Mouse (Mus musculus): Measurements from ENCODE around the gene Alox8. TPM values are rescaled to one million over a fixed set of nuclear protein-coding genes. Genes with fewer than 3 reads are reported as not detected.
A peak's percentile ranks its signal among the peaks of the same experiment; 100 is the strongest.

The Alox8 gene
- total RNA-seq (2014; rRNA removed) (3.1 and 5.8 TPM in 2 replicates), polyA plus RNA-seq (2015; fragmentation: Nextera tagmentation; extraction: Ambion mirVana) (1.2 and 1.5 TPM in 2 replicates)

GRCm38 (mm10) chr11:69197743-69198142, at the start of gene Alox8:
TSS of gene Alox8 (minus strand) at chr11:69197843.
- TF ChIP-seq CTCF (IDR thresholded peaks at IDR 0.05; ENCODE audit: low read depth), result no peak
- DNase-seq (ENCODE audit: low spot score), result no peak
- Histone ChIP-seq H3K27ac (no peak within 1 kb of the TSS), H3K4me2 (ENCODE audit: low read depth, low read length) (peak within 1 kb of the TSS; percentile 56), H3K4me1 (ENCODE audit: insufficient read depth, low read length) (0 out of 2 replicates have a peak, but pooled peaks cover 4% of the 10 kb centered on the region), H3K4me3 (ENCODE audit: low read length) (peak within 1 kb of the TSS; percentile 28), H3K36me3 (ENCODE audit: insufficient read depth, low read length) (no peaks in the 10 kb centered on the region), H3K9ac (replicated peaks; ENCODE audit: low read length) (peak within 1 kb of the TSS; percentile 25; the same call in 1 of the 2 replicates), H3K9me3 (ENCODE audit: low read length) (no peaks in the 10 kb centered on the region), H3K27me3 (ENCODE audit: insufficient read depth, low read length) (no peaks in the 10 kb centered on the region)
- ATAC-seq, result no peak
- WGBS, result 31% methylated on average over 6 of the region's 6 CpGs

GRCm38 (mm10) chr11:69245643-69246042, 48.0 kb upstream of the Alox8 start:
- Histone ChIP-seq H3K9ac (replicated peaks; ENCODE audit: low read length) (no peak overlapping the region), H3K36me3 (ENCODE audit: insufficient read depth, low read length) (no peaks in the 10 kb centered on the region), H3K4me3 (ENCODE audit: low read length) (no peak overlapping the region), H3K4me1 (ENCODE audit: insufficient read depth, low read length) (no peaks in the 10 kb centered on the region), H3K4me2 (ENCODE audit: low read depth, low read length) (peak overlapping the region; percentile 25; the same call in 1 of the 2 replicates), H3K27me3 (ENCODE audit: insufficient read depth, low read length) (no peaks in the 10 kb centered on the region), H3K27ac (no peak overlapping the region), H3K9me3 (ENCODE audit: low read length) (no peaks in the 10 kb centered on the region)
- 29% methylated on average over 2 of the region's 2 CpGs for WGBS
- DNase-seq (ENCODE audit: low spot score), result no peak
- TF ChIP-seq CTCF (IDR thresholded peaks at IDR 0.05; ENCODE audit: low read depth), result no peak
- ATAC-seq, result no peak

- Histone ChIP-seq H3K4me2 (ENCODE audit: low read depth, low read length) (peak overlapping the region; percentile 25; the same call in 1 of the 2 replicates), H3K4me3 (ENCODE audit: low read length) (no peak overlapping the region), H3K9me3 (ENCODE audit: low read length) (no peaks in the 10 kb centered on the region), H3K36me3 (ENCODE audit: insufficient read depth, low read length) (no peaks in the 10 kb centered on the region), H3K9ac (replicated peaks; ENCODE audit: low read length) (no peak overlapping the region), H3K27ac (no peak overlapping the region), H3K27me3 (ENCODE audit: insufficient read depth, low read length) (no peaks in the 10 kb centered on the region), H3K4me1 (ENCODE audit: insufficient read depth, low read length) (no peaks in the 10 kb centered on the region)
- WGBS, result 16% methylated on average over 2 of the region's 2 CpGs
- peak; percentile 84 for TF ChIP-seq CTCF (IDR thresholded peaks at IDR 0.05; ENCODE audit: low read depth)
- ATAC-seq, result no peak
- peak; percentile 78 for DNase-seq (ENCODE audit: low spot score)
Measured at GRCm38 (mm10) chr11:69244911-69245310, 47.3 kb upstream of the Alox8 start.

- Histone ChIP-seq H3K4me3 (ENCODE audit: low read length) (peak within 1 kb of the TSS; percentile 42), H3K9ac (replicated peaks; ENCODE audit: low read length) (peak within 1 kb of the TSS; percentile 56), H3K4me2 (ENCODE audit: low read depth, low read length) (peak within 1 kb of the TSS; percentile 58), H3K27me3 (ENCODE audit: insufficient read depth, low read length) (peaks cover 8% of the 10 kb centered on the region; the same call in 1 of the 2 replicates), H3K36me3 (ENCODE audit: insufficient read depth, low read length) (no peaks in the 10 kb centered on the region), H3K9me3 (ENCODE audit: low read length) (no peaks in the 10 kb centered on the region), H3K27ac (peak within 1 kb of the TSS; percentile 65), H3K4me1 (ENCODE audit: insufficient read depth, low read length) (no peaks in the 10 kb centered on the region)
- no peak for TF ChIP-seq CTCF (IDR thresholded peaks at IDR 0.05; ENCODE audit: low read depth)
- ATAC-seq (no peak), DNase-seq (ENCODE audit: low spot score) (no peak)
- WGBS, result 30% methylated on average over 13 of the region's 13 CpGs
Measured at GRCm38 (mm10) chr11:69236926-69237260, 39.2 kb upstream of the Alox8 start, which contains the start of gene Gucy2e. TSS of gene Gucy2e (minus strand) at chr11:69237036.

- DNase-seq (ENCODE audit: low spot score) (no peak), ATAC-seq (no peak; the same call in 1 of the 2 replicates)
- H3K4me1 ChIP-seq (ENCODE audit: insufficient read depth, low read length), result no peaks in the 10 kb centered on the region
- peaks cover 8% of the 10 kb centered on the region; the same call in 1 of the 2 replicates for H3K27me3 ChIP-seq (ENCODE audit: insufficient read depth, low read length)
- WGBS, result 5% methylated on average over 50 of the region's 51 CpGs
- no peaks in the 10 kb centered on the region for H3K9me3 ChIP-seq (ENCODE audit: low read length)
- H3K4me2 ChIP-seq (ENCODE audit: low read depth, low read length), result peak overlapping the region; percentile 58
- peak overlapping the region; percentile 65 for H3K27ac ChIP-seq
- H3K9ac ChIP-seq (replicated peaks; ENCODE audit: low read length), result peak overlapping the region; percentile 56
- no peak for TF ChIP-seq CTCF (IDR thresholded peaks at IDR 0.05; ENCODE audit: low read depth)
- H3K36me3 ChIP-seq (ENCODE audit: insufficient read depth, low read length), result no peaks in the 10 kb centered on the region
- peak overlapping the region; percentile 42 for H3K4me3 ChIP-seq (ENCODE audit: low read length)
Measured at GRCm38 (mm10) chr11:69236061-69236925, 38.6 kb upstream of the Alox8 start.

GRCm38 (mm10) chr11:69235285-69236060, 37.8 kb upstream of the Alox8 start:
- H3K9me3 ChIP-seq (ENCODE audit: low read length), result no peaks in the 10 kb centered on the region

More at GRCm38 (mm10) chr11:69235285-69236060, 37.8 kb upstream of the Alox8 start:
- Histone ChIP-seq H3K27ac (peak overlapping the region; percentile 65), H3K4me2 (ENCODE audit: low read depth, low read length) (peak overlapping the region; percentile 58), H3K4me1 (ENCODE audit: insufficient read depth, low read length) (no peaks in the 10 kb centered on the region), H3K27me3 (ENCODE audit: insufficient read depth, low read length) (peaks cover 8% of the 10 kb centered on the region; the same call in 1 of the 2 replicates), H3K9ac (replicated peaks; ENCODE audit: low read length) (peak overlapping the region; percentile 56), H3K36me3 (ENCODE audit: insufficient read depth, low read length) (no peaks in the 10 kb centered on the region), H3K4me3 (ENCODE audit: low read length) (peak overlapping the region; percentile 42)
- ATAC-seq (peak; percentile 96), DNase-seq (ENCODE audit: low spot score) (peak; percentile 85)
- 2% methylated on average over 33 of the region's 33 CpGs for WGBS
- peak; percentile 70 for TF ChIP-seq CTCF (IDR thresholded peaks at IDR 0.05; ENCODE audit: low read depth)
